Mouse (Mus musculus): ENCODE measurements around the gene Eloa. TPM values are rescaled to one million over a fixed set of nuclear protein-coding genes. Genes with fewer than 3 reads are reported as not detected.

Eloa gene
- polyA plus RNA-seq, 1 experiment from 2014 or later = 38.2 TPM

- peak overlapping the region; percentile 88 for H3K4me3 ChIP-seq
- ATAC-seq = no peak
- H3K9ac ChIP-seq = peak overlapping the region; percentile 91
- peaks cover 32% of the 10 kb centered on the region for H3K4me1 ChIP-seq
- no peaks in the 10 kb centered on the region for H3K27me3 ChIP-seq (replicated peaks)
- no peaks in the 10 kb centered on the region for H3K9me3 ChIP-seq (replicated peaks)
- 30% methylated on average over 13 of the region's 13 CpGs for WGBS (ENCODE audit: insufficient replicate concordance)
- peaks cover 75% of the 10 kb centered on the region for H3K36me3 ChIP-seq
- peak overlapping the region; percentile 77 for H3K27ac ChIP-seq
- H3K4me2 ChIP-seq = peak overlapping the region; percentile 92
Measured at GRCm38 (mm10) chr4:135972911-135973811, 48.4 kb downstream of the Eloa start.

GRCm38 (mm10) chr4:135972556-135972906 lies 49.0 kb downstream of the Eloa start, which contains the start of gene Lypla2:
TSS of gene Lypla2 (minus strand) at chr4:135972626.
- Histone ChIP-seq H3K4me2 (peak within 1 kb of the TSS; percentile 92), H3K27me3 (replicated peaks) (no peaks in the 10 kb centered on the region), H3K9me3 (replicated peaks) (no peaks in the 10 kb centered on the region), H3K36me3 (peaks cover 77% of the 10 kb centered on the region), H3K4me3 (peak within 1 kb of the TSS; percentile 88), H3K27ac (peak within 1 kb of the TSS; percentile 77), H3K4me1 (peaks cover 32% of the 10 kb centered on the region), H3K9ac (peak within 1 kb of the TSS; percentile 91)
- 1% methylated on average over 19 of the region's 19 CpGs for WGBS (ENCODE audit: insufficient replicate concordance)
- ATAC-seq = peak; percentile 80

GRCm38 (mm10) chr4:135971805-135972555 lies 49.6 kb downstream of the Eloa start:
- no peaks in the 10 kb centered on the region for H3K9me3 ChIP-seq (replicated peaks)
- no peaks in the 10 kb centered on the region for H3K27me3 ChIP-seq (replicated peaks)
- peaks cover 32% of the 10 kb centered on the region for H3K4me1 ChIP-seq
- peak overlapping the region; percentile 77 for H3K27ac ChIP-seq
- ATAC-seq = peak; percentile 36
- WGBS (ENCODE audit: insufficient replicate concordance) = 2% methylated on average over 34 of the region's 35 CpGs
- peaks cover 77% of the 10 kb centered on the region for H3K36me3 ChIP-seq
- H3K4me3 ChIP-seq = peak overlapping the region; percentile 88
- peak overlapping the region; percentile 91 for H3K9ac ChIP-seq
- peak overlapping the region; percentile 92 for H3K4me2 ChIP-seq

GRCm38 (mm10) chr4:135970585-135970984 lies 51.0 kb downstream of the Eloa start:
- no peak overlapping the region for H3K4me2 ChIP-seq
- H3K27ac ChIP-seq = no peak overlapping the region
- H3K9ac ChIP-seq = 0 out of 2 replicates have a peak overlapping the region, but pooled peaks have one; percentile 5
- no peaks in the 10 kb centered on the region for H3K9me3 ChIP-seq (replicated peaks)
- no peaks in the 10 kb centered on the region for H3K27me3 ChIP-seq (replicated peaks)
- peaks cover 40% of the 10 kb centered on the region for H3K4me1 ChIP-seq
- peaks cover 77% of the 10 kb centered on the region for H3K36me3 ChIP-seq
- ATAC-seq = no peak
- 88% methylated on average over 11 of the region's 11 CpGs for WGBS (ENCODE audit: insufficient replicate concordance)
- no peak overlapping the region for H3K4me3 ChIP-seq

GRCm38 (mm10) chr4:135969070-135969750 lies 52.4 kb downstream of the Eloa start:
- H3K4me1 ChIP-seq = peaks cover 54% of the 10 kb centered on the region
- no peak for ATAC-seq
- no peak overlapping the region for H3K4me2 ChIP-seq
- no peak overlapping the region for H3K27ac ChIP-seq
- no peak overlapping the region for H3K4me3 ChIP-seq
- H3K9ac ChIP-seq = no peak overlapping the region
- no peaks in the 10 kb centered on the region for H3K9me3 ChIP-seq (replicated peaks)
- H3K36me3 ChIP-seq = peaks cover 63% of the 10 kb centered on the region
- WGBS (ENCODE audit: insufficient replicate concordance) = 85% methylated on average over 13 of the region's 13 CpGs
- no peaks in the 10 kb centered on the region for H3K27me3 ChIP-seq (replicated peaks)

GRCm38 (mm10) chr4:135968271-135968869 lies 53.2 kb downstream of the Eloa start:
- H3K27ac ChIP-seq = no peak overlapping the region
- no peak overlapping the region for H3K4me3 ChIP-seq
- no peaks in the 10 kb centered on the region for H3K9me3 ChIP-seq (replicated peaks)
- no peaks in the 10 kb centered on the region for H3K27me3 ChIP-seq (replicated peaks)
- H3K4me1 ChIP-seq = peaks cover 52% of the 10 kb centered on the region
- no peak for ATAC-seq
- H3K9ac ChIP-seq = no peak overlapping the region
- WGBS (ENCODE audit: insufficient replicate concordance) = 60% methylated on average over 19 of the region's 19 CpGs
- no peak overlapping the region for H3K4me2 ChIP-seq
- peaks cover 54% of the 10 kb centered on the region for H3K36me3 ChIP-seq

GRCm38 (mm10) chr4:135967086-135967760 lies 54.3 kb downstream of the Eloa start:
- Histone ChIP-seq H3K9me3 (replicated peaks) (no peaks in the 10 kb centered on the region), H3K4me3 (no peak overlapping the region), H3K27ac (no peak overlapping the region), H3K4me1 (peaks cover 53% of the 10 kb centered on the region), H3K27me3 (replicated peaks) (no peaks in the 10 kb centered on the region), H3K36me3 (peaks cover 54% of the 10 kb centered on the region), H3K9ac (no peak overlapping the region), H3K4me2 (no peak overlapping the region)
- ATAC-seq = no peak
- whole genome bisulfite sequencing (ENCODE audit: insufficient replicate concordance) = 84% methylated on average over 18 of the region's 18 CpGs

- ATAC-seq = no peak
- Histone ChIP-seq H3K9me3 (replicated peaks) (no peaks in the 10 kb centered on the region), H3K9ac (no peak overlapping the region), H3K27me3 (replicated peaks) (no peaks in the 10 kb centered on the region), H3K4me2 (no peak overlapping the region), H3K4me1 (peaks cover 46% of the 10 kb centered on the region), H3K36me3 (peaks cover 64% of the 10 kb centered on the region), H3K4me3 (no peak overlapping the region), H3K27ac (no peak overlapping the region)
- WGBS (ENCODE audit: insufficient replicate concordance) = 87% methylated on average over 16 of the region's 16 CpGs
Measured at GRCm38 (mm10) chr4:135966283-135966682, 55.3 kb downstream of the Eloa start.

GRCm38 (mm10) chr4:135965113-135965512 lies 56.5 kb downstream of the Eloa start:
- peak overlapping the region; percentile 76; the same call in 1 of the 2 replicates for H3K27ac ChIP-seq
- H3K36me3 ChIP-seq = peaks cover 66% of the 10 kb centered on the region
- H3K9me3 ChIP-seq (replicated peaks) = no peaks in the 10 kb centered on the region
- 0 out of 2 replicates have a peak overlapping the region, but pooled peaks have one; percentile 85 for H3K9ac ChIP-seq
- H3K4me1 ChIP-seq = peaks cover 46% of the 10 kb centered on the region
- no peak for ATAC-seq
- 0 out of 2 replicates have a peak overlapping the region, but pooled peaks have one; percentile 81 for H3K4me3 ChIP-seq
- no peaks in the 10 kb centered on the region for H3K27me3 ChIP-seq (replicated peaks)
- H3K4me2 ChIP-seq = peak overlapping the region; percentile 99
- 76% methylated on average over 9 of the region's 9 CpGs for WGBS (ENCODE audit: insufficient replicate concordance)

GRCm38 (mm10) chr4:135964426-135964825 lies 57.1 kb downstream of the Eloa start:
- Histone ChIP-seq H3K4me1 (peaks cover 46% of the 10 kb centered on the region), H3K36me3 (peaks cover 66% of the 10 kb centered on the region), H3K27me3 (replicated peaks) (no peaks in the 10 kb centered on the region), H3K9ac (peak overlapping the region; percentile 85), H3K4me3 (peak overlapping the region; percentile 81), H3K9me3 (replicated peaks) (no peaks in the 10 kb centered on the region), H3K4me2 (peak overlapping the region; percentile 99), H3K27ac (peak overlapping the region; percentile 76)
- peak; percentile 27 for ATAC-seq
- WGBS (ENCODE audit: insufficient replicate concordance) = 9% methylated on average over 12 of the region's 12 CpGs

Measured in liver, embryonic 12.5 days (tissue).